Mouse (Mus musculus) limb, embryonic 12.5 days (tissue): Measurements from ENCODE around the gene Dusp15. TPM values are rescaled to one million over a fixed set of nuclear protein-coding genes. Genes with fewer than 3 reads are reported as not detected.
A peak's percentile ranks its signal among the peaks of the same experiment; 100 is the strongest.

ENCODE experiments used
- ATAC-seq: fragments of 200-750 bp; cut with Nextera tagmentation; 2 replicates; pipeline ENCODE4 v1.8.0; 2017; ENCODE audit warnings: low read depth, moderate TSS enrichment; ENCODE audit not compliant: insufficient number of reproducible peaks, insufficient read depth, low FRiP score, low TSS enrichment
- H3K27ac ChIP-seq: fragments of 300-500 bp; sonication (generic); 2 replicates; pipeline ENCODE4 v1.5.1; 2016; ENCODE audit warnings: mild to moderate bottlenecking, moderate library complexity
- H3K27me3 ChIP-seq: fragments of 300-500 bp; sonication (generic); 2 replicates; pipeline ENCODE4 v1.6.1; 2016; ENCODE audit warnings: mild to moderate bottlenecking, moderate library complexity
- H3K36me3 ChIP-seq: fragments of 300-500 bp; sonication (generic); 2 replicates; pipeline ENCODE4 v1.6.1; 2016; ENCODE audit warnings: mild to moderate bottlenecking, moderate library complexity
- H3K4me1 ChIP-seq: fragments of 300-500 bp; sonication (generic); replicated peaks from 2 replicates; pipeline ENCODE4 v1.6.1; 2016
- H3K4me2 ChIP-seq: fragments of 300-500 bp; sonication (generic); 2 replicates; pipeline ENCODE4 v1.6.1; 2016; ENCODE audit warnings: mild to moderate bottlenecking, moderate library complexity
- H3K4me3 ChIP-seq: fragments of 300-500 bp; sonication (generic); replicated peaks from 2 replicates; pipeline ENCODE4 v1.5.1; 2016; ENCODE audit warnings: mild to moderate bottlenecking
- H3K9ac ChIP-seq: fragments of 300-500 bp; sonication (generic); replicated peaks from 2 replicates; pipeline ENCODE4 v1.6.1; 2016; ENCODE audit warnings: mild to moderate bottlenecking, moderate library complexity
- H3K9me3 ChIP-seq: fragments of 300-500 bp; sonication (generic); 2 replicates; pipeline ENCODE4 v1.6.1; 2016; ENCODE audit warnings: mild to moderate bottlenecking, moderate library complexity
- WGBS: fragments of 180-500 bp; shearing (Covaris S2); methylation state at CpG from one replicate; pipeline ENCODE4 v1.1.7; 2016; 5-methylcytosine and 5-hydroxymethylcytosine counted together
- polyA plus RNA-seq: library from polyadenylated mRNA; unstranded; fragments of >200 nt; fragmentation: Nextera tagmentation; extraction: Ambion mirVana; gene quantifications from 2 replicates; pipeline ENCODE4 v1.2.1, GENCODE M21; 2016

Dusp15 gene
- polyA plus RNA-seq, 1 experiment from 2014 or later, result 0.60 TPM

DNA sequence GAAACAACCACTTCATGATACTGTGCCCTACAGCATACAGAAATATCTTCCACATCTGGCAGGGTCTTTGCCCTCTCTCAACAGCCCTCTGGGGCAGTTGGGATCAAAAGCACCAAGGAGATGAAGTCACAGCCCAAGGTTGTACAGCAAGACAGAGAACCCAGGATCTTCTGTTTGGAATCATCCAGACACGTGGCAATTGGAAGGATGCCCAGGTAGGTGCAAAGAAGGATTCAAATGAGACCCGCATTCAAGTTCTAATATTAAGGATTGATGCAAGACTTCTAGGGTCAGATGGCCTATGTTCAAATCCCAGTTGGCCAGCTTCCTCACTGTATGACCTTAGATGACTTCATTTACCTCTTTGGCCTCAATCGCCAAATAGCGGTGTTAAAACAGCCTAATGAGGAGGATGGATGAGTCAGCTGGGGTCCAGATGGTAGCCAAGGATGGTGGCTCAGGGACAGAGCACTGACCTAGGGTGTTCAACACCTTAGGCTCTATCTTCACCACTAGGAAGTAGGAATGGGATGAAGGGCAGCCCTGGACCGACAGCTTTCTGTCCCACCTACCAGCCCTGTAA lies 3.0 kb downstream of the Dusp15 start:
- Histone ChIP-seq H3K27me3 (peaks cover 81% of the 10 kb centered on the region), H3K9me3 (no peaks in the 10 kb centered on the region), H3K36me3 (no peaks in the 10 kb centered on the region), H3K9ac (no peak overlapping the region), H3K4me1 (peaks cover 26% of the 10 kb centered on the region), H3K4me3 (no peak overlapping the region), H3K27ac (no peak overlapping the region), H3K4me2 (no peak overlapping the region)
- WGBS, result 82% methylated on average over 5 of the region's 5 CpGs
- ATAC-seq, result no peak

DNA sequence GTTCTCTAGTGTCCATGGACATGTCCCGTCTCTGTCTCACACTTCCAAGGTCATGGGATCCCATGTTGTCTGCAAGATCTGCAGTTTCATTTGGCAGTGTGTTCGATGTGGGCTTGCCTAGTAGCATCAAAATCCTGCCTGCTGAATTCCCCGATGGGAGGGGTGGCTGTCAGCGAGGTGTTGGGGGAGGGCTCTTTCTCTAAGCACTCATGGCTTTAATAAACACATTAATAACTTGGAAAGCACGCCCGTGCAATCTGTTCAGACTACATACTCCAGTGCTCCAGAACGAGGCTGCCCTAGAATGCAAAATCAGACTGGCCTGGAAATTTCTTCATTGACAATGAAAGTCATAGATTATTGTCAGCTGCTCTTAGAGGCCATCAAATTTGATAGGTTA lies 4.4 kb downstream of the Dusp15 start:
- no peak for ATAC-seq
- Histone ChIP-seq H3K9me3 (no peaks in the 10 kb centered on the region), H3K27me3 (peaks cover 87% of the 10 kb centered on the region), H3K4me2 (no peak overlapping the region), H3K4me3 (no peak overlapping the region), H3K27ac (no peak overlapping the region), H3K9ac (no peak overlapping the region), H3K4me1 (peaks cover 37% of the 10 kb centered on the region), H3K36me3 (no peaks in the 10 kb centered on the region)
- 48% methylated on average over 7 of the region's 7 CpGs for WGBS

DNA sequence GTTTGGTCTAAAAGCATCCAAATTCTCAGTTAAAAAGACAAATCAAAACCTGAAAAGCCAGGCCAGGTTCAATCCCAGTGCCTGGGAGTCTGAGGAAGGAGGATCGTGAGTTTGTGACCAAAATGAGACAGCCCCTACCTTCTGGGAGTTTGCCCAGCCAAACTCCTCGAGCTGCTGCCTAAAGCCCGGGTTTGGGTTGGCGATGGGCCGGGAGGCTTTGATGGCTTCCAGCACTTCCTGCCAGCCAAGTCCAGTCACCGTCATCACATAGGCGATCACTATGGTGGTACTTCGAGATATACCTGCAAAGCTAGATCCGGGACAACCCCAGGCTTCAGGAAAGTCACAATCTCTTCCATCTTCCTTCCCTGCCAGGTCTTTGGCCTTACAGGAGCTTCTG lies 7.5 kb downstream of the Dusp15 start:
- Histone ChIP-seq H3K4me2 (no peak overlapping the region), H3K27me3 (peaks cover 84% of the 10 kb centered on the region), H3K9me3 (no peaks in the 10 kb centered on the region), H3K4me3 (no peak overlapping the region), H3K9ac (no peak overlapping the region), H3K36me3 (no peaks in the 10 kb centered on the region), H3K27ac (no peak overlapping the region), H3K4me1 (peaks cover 32% of the 10 kb centered on the region)
- ATAC-seq, result no peak
- WGBS, result 51% methylated on average over 9 of the region's 9 CpGs

DNA sequence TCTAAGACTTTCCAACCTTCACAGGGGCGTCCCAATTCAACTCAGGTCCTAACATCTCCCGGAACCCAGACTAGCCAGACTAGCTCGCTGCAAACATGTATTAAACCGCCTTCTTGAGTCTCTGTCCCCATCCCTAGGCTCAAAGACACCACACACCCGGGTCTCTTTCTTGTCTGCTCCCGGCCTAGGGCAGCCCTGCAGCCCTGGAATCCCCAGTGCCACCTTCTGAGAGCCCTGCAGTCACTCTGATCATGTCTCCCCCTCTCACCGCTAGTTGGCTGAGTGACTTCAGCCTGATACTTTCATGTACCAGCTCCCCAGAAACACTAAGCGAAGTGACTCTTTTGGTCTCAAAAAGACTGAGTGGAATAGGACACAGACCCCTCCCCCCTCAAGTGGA lies 7.9 kb downstream of the Dusp15 start:
- Histone ChIP-seq H3K9ac (peak overlapping the region; percentile 63; the same call in 1 of the 2 replicates), H3K9me3 (no peaks in the 10 kb centered on the region), H3K27ac (no peak overlapping the region), H3K4me2 (peak overlapping the region; percentile 96), H3K4me3 (peak overlapping the region; percentile 54), H3K36me3 (no peaks in the 10 kb centered on the region), H3K4me1 (peaks cover 32% of the 10 kb centered on the region), H3K27me3 (peaks cover 84% of the 10 kb centered on the region)
- WGBS, result 7% methylated on average over 8 of the region's 8 CpGs
- ATAC-seq, result no peak

DNA sequence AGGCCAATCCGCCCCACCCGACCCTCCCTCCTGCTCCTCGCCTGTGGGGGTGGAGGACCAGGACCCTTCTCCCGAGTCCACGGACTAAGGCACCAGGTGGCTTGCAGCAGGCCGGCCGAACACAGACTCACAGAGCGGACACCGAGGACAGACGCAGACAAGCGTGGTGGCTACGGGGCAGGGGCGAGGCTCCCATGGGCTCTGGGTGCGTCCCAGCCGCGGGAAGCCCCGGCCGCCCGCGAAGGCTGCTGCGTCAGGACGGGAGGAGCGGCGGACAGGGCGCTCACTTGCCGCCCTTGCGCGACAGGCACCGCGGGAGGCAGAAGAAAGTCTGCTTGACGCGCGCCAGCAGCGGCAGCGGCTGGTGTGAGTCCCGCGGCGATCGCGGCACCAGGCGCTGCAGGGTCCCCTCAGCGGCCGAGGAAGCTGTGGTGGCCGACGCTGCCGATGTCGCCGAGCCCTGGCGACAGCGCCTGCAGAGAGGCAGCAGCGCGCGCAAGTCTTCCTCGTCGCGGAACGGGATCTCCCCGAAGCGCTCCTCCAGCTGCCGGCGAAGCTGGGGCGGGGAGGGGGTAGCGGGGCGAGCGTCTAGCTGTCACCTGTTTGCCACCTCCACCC lies 8.5 kb downstream of the Dusp15 start:
- Histone ChIP-seq H3K27me3 (peaks cover 88% of the 10 kb centered on the region), H3K4me2 (peak overlapping the region; percentile 96), H3K9ac (peak overlapping the region; percentile 63), H3K4me3 (peak overlapping the region; percentile 54), H3K36me3 (no peaks in the 10 kb centered on the region), H3K4me1 (peaks cover 32% of the 10 kb centered on the region), H3K27ac (no peak overlapping the region), H3K9me3 (no peaks in the 10 kb centered on the region)
- WGBS, result under 1% methylated on average over 65 of the region's 65 CpGs
- ATAC-seq, result no peak

DNA sequence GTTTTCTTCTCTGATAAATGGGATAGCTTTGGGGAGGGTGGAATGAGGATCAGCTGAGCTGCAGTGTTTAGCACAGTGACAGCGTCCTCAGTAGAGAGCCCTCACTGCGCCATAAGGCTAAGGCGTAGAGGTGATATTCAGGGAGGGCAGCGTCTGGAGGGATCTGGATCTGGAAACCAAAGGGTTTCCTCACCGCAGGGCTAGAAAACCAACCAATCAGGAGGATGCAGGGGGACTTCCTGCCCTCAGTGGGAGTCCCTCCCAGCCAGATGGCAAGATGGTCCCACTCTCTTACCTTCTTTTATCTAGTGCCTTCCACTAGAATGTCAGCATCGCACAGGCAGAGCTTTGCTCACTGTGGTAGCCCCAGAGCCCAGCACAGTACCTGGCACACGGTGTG lies 9.7 kb downstream of the Dusp15 start:
- Histone ChIP-seq H3K9me3 (no peaks in the 10 kb centered on the region), H3K36me3 (no peaks in the 10 kb centered on the region), H3K27me3 (peaks cover 84% of the 10 kb centered on the region), H3K9ac (no peak overlapping the region), H3K4me2 (no peak overlapping the region), H3K4me3 (no peak overlapping the region), H3K27ac (no peak overlapping the region), H3K4me1 (peaks cover 20% of the 10 kb centered on the region; the same call in 1 of the 2 replicates)
- WGBS, result 22% methylated on average over 7 of the region's 7 CpGs
- ATAC-seq, result no peak

DNA sequence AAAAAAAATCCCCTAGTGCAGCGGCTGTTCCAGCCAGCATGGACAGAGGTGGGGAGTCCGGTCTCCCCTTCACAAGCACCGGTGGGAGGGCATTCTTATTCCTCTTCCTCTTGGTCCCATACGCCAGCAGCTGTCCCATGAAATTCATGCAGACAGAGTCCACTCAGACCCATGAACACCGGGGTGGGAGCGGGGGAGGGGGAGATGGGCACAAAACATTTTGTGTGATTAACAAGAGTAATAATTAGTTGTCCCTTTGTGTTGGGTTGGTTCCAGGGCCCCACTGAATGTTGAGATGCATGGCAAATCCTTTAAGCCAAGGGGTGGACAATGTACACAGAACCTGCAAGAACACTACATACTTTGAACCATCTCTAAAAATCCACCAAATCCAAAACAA lies 10.4 kb downstream of the Dusp15 start:
- Histone ChIP-seq H3K27me3 (peaks cover 82% of the 10 kb centered on the region), H3K4me2 (no peak overlapping the region), H3K9me3 (no peaks in the 10 kb centered on the region), H3K27ac (no peak overlapping the region), H3K4me3 (no peak overlapping the region), H3K4me1 (peaks cover 18% of the 10 kb centered on the region; the same call in 1 of the 2 replicates), H3K36me3 (no peaks in the 10 kb centered on the region), H3K9ac (no peak overlapping the region)
- ATAC-seq, result no peak
- 76% methylated on average over 6 of the region's 6 CpGs for WGBS

DNA sequence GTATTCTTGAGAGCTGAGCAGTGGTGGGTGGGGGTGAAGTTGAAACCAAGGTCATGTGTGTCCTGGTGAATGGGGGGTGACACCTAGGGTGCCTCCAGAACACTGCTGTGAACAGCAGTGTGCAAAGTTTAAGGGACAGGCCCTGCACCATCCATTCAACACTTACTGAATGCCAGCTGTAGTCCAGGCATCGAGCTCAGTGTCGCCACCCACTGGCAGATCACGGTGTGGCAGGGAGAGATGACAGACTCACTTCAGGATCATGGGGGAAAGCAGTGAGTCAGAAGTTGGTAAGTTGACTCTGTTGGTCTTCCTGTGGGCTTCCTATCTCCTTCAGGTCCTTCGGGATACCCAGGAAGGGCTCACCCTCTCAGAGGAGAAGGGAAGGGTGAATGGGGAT lies 11.7 kb downstream of the Dusp15 start:
- Histone ChIP-seq H3K4me1 (peaks cover 18% of the 10 kb centered on the region; the same call in 1 of the 2 replicates), H3K4me2 (no peak overlapping the region), H3K36me3 (no peaks in the 10 kb centered on the region), H3K27ac (no peak overlapping the region), H3K4me3 (no peak overlapping the region), H3K9ac (no peak overlapping the region), H3K27me3 (peaks cover 70% of the 10 kb centered on the region), H3K9me3 (no peaks in the 10 kb centered on the region)
- ATAC-seq, result no peak
- 11% methylated on average over 4 of the region's 4 CpGs for WGBS

DNA sequence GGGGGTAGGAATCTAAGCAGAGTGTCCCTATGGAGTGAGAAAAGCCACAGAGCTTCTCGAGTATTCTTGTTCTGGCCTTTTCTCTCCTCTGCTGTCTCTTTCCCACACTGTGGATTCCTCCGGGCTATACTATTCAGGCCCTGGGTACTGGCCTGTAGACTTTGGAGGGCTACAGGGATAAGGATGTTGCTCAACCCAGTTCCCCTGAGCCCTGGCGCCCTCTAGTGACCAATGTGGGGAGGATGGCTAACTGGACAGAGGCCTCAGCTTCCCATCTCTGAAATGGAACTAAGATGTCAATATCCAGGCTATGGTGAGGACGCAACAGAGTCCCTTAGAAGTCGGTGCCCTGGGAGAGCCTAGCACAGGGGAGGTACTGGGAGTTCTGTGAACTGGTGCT lies 17.9 kb downstream of the Dusp15 start:
- Histone ChIP-seq H3K27ac (no peak overlapping the region), H3K4me1 (peaks cover 29% of the 10 kb centered on the region), H3K4me3 (no peak overlapping the region), H3K9me3 (no peaks in the 10 kb centered on the region), H3K36me3 (no peaks in the 10 kb centered on the region), H3K4me2 (no peak overlapping the region), H3K27me3 (peaks cover 11% of the 10 kb centered on the region), H3K9ac (no peak overlapping the region)
- 0 out of 2 replicates have a peak, but pooled peaks have one; percentile 24 for ATAC-seq
- WGBS, result 37% methylated on average over 5 of the region's 5 CpGs

DNA sequence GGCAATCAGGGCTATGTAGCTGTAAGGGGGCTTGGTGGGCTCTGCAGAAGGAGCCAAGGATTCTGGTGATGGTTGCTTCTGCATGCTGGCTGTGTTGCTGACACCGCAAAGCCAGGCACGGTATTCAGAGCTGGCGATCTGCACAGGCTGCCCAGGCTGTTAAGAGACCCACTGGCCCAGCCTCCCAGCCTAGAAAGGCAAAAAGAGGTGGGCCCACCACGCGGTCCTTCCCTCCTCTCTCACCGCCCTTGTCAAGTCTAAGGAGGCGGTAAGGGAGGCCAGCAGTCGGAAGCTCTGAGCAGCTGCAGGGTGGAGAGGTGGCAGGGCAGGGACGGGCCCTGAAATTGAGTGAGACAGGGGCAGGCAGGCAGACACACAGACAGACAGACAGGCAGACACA lies 18.4 kb downstream of the Dusp15 start, which contains the start of gene Foxs1:
TSS of gene Foxs1 (minus strand) at position 161 of the 400 bp plus-strand sequence.
- H3K9me3 ChIP-seq, result no peaks in the 10 kb centered on the region
- no peaks in the 10 kb centered on the region for H3K36me3 ChIP-seq
- ATAC-seq, result no peak
- 25% methylated on average over 9 of the region's 9 CpGs for WGBS
- H3K4me3 ChIP-seq, result no peak within 1 kb of the TSS
- peaks cover 6% of the 10 kb centered on the region for H3K27me3 ChIP-seq
- H3K9ac ChIP-seq, result no peak within 1 kb of the TSS
- 0 out of 2 replicates have a peak within 1 kb of the TSS, but pooled peaks have one; percentile 25 for H3K27ac ChIP-seq
- peaks cover 33% of the 10 kb centered on the region for H3K4me1 ChIP-seq
- H3K4me2 ChIP-seq, result no peak within 1 kb of the TSS

DNA sequence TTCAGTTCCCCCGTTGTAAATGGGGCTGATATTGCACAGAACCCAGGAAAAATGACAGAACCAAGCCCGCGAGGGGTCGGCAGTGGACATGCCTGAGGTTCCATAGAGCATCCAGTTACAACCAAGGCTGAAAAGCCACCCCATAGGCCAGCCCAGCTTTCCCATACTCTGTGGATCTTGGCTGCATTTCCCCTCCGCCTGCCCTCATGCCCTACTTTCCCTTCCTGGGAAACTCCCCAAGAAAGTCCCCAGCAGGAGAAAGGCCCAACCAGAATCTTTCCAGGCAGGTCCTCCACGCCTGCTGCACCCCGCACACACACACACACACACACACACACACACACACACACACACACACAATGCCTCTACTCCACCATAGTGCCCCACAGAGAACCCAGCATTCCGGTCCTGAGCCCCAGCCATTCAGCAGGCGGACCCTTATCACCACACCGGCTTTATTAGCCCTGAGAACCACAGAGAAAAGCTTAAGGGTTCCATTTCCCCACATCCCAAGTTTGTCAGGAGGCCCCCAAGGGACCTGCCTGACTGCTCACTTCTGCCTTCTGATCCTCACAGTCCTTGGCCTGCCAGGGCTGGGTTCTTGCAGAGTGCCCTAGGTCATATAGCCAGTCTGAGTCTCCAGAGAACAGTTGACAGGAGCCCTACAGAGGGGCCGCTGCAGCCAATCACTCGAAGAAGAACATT lies 19.9 kb downstream of the Dusp15 start:
- 70% methylated on average over 12 of the region's 12 CpGs for WGBS
- Histone ChIP-seq H3K9me3 (no peaks in the 10 kb centered on the region), H3K27me3 (peaks cover 4% of the 10 kb centered on the region; the same call in 1 of the 2 replicates), H3K36me3 (no peaks in the 10 kb centered on the region), H3K9ac (no peak overlapping the region), H3K4me1 (peaks cover 47% of the 10 kb centered on the region), H3K4me2 (no peak overlapping the region), H3K27ac (0 out of 2 replicates have a peak overlapping the region, but pooled peaks have one; percentile 2), H3K4me3 (no peak overlapping the region)
- no peak for ATAC-seq
